Mouse (Mus musculus): ENCODE data around the gene Fam83f. TPM values are rescaled to one million over a fixed set of nuclear protein-coding genes. Genes with fewer than 3 reads are reported as not detected.
"Not testable (repeated sequence)": the region's sequence is repeated elsewhere in the genome, so short reads cannot be mapped to it uniquely, and the experiment has no call there.

Gene Fam83f
- total RNA-seq, 2 experiments from 2014 or later, result 0.19 to 0.22 TPM

DNA sequence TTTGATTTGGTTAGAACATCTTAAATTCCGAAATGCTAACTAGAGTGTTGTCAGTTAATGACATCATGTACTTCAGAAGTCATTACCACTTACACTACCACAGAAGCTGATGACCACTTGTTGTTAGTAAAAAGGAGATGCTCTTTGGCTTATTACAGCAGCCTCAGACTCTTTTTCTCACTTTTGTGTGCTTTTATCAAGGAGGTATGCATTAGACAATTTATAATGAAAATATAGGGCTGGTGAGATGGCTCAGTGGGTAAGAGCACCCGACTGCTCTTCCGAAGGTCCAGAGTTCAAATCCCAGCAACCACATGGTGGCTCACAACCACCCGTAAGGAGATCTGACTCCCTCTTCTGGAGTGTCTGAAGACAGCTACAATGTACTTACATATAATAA lies 64.1 kb downstream of the Fam83f start:
- intact Hi-C loops (cut with DNase I); DNase-seq: not testable (repeated sequence)

DNA sequence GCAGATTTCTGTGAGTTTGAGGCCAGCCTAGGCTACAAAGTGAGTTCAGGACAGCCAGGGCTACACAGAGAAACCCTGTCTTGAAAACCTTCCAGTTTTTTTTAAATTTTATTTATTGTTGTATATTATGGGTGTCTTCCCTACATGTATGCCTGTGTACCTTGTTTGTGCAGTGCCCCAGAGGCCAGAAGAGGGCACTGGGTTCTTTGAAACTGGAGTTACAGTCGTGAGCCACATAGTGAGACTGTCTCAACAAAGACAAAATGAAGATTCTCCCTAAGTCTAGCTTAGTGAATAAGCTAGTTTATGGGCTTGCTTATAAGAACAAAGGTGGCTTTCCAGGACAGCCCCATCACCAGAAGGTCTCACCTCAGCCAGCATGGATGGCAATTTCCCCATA lies 64.9 kb downstream of the Fam83f start:
- no peak for DNase-seq
- intact Hi-C loops (cut with DNase I), result no loop called here

DNA sequence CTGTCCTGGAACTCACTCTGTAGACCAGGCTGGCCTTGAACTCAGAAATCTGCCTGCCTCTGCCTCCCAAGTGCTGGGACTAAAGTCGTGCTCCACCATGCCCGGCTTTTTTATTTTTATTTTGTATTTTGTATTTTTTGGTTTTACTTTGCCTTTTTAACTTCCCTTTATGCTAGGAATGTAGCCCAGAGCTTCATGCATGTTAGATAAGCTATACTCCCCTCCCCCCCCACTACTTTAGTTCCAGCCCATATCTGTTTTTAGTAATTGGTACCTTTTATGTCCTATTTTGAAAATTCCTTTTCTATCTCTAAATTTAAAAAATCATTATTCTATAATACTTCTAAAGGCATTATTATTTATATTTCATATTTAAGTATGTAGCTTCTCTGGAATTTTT lies 66.6 kb downstream of the Fam83f start:
- no peak for DNase-seq
- intact Hi-C loops (cut with DNase I), result no loop called here

DNA sequence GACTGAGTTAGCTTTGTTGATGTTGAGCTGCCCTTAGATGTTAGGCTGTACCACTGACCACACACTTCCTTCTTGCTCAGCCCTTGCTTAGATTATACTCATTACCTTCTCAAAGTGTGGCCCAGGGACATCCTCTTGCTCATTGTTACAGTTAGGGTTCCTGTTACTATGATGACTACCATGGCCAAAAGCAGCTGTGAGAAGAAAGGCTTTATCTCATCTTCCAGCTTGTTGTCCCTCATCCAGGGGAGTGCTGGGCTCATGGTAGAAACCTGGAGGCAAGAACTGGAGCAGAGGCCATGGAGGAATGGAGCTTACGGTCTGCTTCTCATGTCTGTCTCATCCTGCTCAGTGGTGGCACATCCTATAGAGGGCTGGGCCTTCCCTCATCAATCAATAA lies 68.3 kb downstream of the Fam83f start:
- DNase-seq, result no peak
- intact Hi-C loops (cut with DNase I), result no loop called here

DNA sequence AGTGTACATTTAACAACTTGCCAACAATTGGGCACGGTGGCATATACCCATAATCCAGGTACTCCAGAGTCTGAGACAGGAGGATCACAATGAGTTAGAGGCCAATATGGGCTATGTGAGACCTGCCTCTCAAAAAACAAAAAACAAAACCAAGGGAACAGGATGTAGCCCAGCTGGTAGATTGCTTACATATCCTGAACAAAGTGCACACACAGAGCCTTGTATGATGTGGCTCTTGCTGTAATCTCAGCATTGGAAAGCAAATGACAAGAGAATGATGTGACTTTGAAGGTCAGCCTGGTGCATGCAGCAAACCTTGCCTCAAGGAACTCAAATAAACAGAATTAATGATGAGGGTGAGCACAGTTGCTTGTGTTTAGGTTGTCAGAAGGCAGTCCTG lies 70.2 kb downstream of the Fam83f start:
- intact Hi-C loops (cut with DNase I), result no loop called here
- no peak for DNase-seq

DNA sequence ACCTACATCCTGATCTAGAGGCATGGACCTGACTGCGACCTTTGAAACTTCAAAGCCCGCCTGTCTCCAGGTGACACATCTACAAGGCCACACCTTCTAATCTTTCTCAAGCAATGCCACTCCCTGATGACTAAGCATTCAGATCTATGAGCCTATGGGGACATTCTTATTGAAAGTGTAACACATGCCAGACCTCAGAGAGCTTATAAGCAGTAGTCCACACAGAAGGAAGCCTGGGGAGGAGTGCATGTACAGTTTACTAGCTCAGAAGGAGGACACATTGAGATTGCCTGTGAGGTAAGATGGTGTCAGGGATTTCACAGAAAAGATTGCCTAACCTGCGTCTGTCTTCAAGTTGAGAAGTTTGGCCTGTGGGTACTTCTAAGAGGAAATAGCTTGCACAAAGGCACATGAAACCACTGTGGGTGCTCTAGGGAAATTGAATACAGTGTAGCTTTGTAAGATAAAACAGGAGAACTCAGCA lies 71.4 kb downstream of the Fam83f start:
- intact Hi-C loops (cut with DNase I), result no loop called here
- no peak for DNase-seq

DNA sequence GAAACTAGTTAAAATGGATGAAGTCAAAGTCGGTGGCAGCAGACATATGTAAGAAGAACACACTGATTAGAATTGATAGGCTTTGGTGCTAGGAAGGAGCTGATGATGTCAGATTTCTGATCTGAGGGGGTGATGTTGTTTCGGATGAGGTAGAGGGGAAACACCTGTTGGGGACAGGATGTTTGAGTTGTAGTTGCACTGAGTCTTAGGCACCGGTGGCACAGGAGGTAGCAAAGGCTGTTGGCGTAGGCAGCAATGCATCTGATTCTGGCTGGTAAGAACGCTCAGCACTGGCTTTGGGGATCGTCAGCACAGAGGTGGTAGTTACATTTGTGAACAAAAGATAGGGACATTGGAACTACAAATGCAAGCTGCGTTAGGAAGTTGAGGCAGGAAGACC lies 72.0 kb downstream of the Fam83f start:
- intact Hi-C loops (cut with DNase I), result no loop called here
- DNase-seq, result no peak

DNA sequence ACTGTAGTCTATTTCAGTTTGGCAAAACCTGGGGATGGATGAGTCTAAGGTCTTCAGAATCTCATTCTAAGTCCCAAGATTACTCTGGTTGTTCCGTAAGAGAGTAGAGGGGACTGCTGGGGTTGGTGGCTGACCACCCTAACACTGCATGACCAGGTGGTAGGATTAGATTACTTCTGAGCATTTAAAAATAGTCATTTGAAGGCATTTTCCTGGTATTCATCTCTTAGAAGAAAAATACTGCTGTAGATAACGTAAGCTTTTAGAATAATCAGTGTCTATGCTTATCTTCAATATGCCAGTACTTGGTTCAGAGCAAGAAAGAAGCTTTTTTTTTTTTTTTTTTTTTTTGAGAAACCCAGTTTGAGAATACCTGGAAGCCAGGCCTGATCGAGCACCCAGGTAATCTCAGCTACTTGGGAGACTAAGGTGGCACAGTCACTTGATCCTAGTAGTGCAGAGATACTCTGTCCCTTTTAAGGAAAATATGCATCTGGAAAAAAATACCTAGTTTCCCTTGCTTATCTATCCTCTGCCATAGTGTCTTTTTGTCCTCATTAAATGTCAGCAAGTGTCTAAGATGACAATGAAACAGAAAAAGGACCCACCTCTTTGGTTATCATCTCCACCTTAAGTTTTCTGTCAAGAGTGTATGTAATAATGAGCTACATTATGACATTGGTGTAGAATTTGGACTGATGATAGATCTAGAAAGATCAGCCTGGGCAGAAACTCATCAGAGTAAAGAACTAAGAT lies 73.2 kb downstream of the Fam83f start:
- no peak for DNase-seq
- intact Hi-C loops (cut with DNase I), result no loop called here

DNA sequence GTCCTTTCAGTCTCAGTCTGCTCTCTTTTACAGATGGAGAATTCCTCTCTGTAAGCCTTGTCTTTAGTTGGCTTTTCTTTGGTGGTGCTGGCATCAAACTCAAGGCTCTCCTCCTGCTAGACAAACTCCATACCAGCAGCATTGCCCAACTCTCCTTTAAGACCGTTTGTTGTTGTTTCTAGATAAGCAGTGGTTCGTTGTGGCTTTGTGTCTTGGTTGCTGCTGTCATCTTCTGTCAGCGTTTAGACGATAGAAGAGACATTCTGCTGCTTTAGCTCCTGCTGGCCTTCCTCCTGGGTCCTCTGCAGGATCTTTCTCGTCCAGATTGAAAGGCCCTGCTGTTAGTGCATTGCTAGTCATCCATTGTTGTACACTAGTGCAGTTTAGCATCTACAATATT lies 77.3 kb downstream of the Fam83f start:
- intact Hi-C loops (cut with DNase I), result no loop called here
- DNase-seq, result no peak

Small RNA genes within 50 kb of the gene (microRNA-seq; reads per million reads assigned to microRNA genes)
- 0 reads per million in 2 experiments for gene Mir6957

Other genes with a start within 250 kb of the Fam83f start
- gene Enthd1, start 106.7 kb upstream of the Fam83f start, total RNA-seq (2021), result not detected
- gene Grap2, start 99.3 kb upstream of the Fam83f start, total RNA-seq (2021), result 1 to 10 TPM; 1.6 to 2.0 TPM
- gene Tnrc6b, start 39.5 kb downstream of the Fam83f start, total RNA-seq (2021), result 10 to 100 TPM; 56.1 to 56.4 TPM

Data from heart, postnatal 10 days (tissue).